Mouse (Mus musculus) forebrain, embryonic 13.5 days (tissue): ENCODE measurements around the gene Gm45234. TPM values are rescaled to one million over a fixed set of nuclear protein-coding genes. Genes with fewer than 3 reads are reported as not detected.

Experiments
- ATAC-seq: fragments of 200-750 bp; cut with Nextera tagmentation; 2 replicates; pipeline ENCODE4 v1.8.0; 2017
- H3K27ac ChIP-seq: fragments of 300-500 bp; sonication (generic); 2 replicates; pipeline ENCODE4 v1.5.1; 2015; ENCODE audit warnings: inconsistent platforms, mild to moderate bottlenecking, moderate library complexity
- H3K27me3 ChIP-seq: fragments of 300-500 bp; sonication (generic); 2 replicates; pipeline ENCODE4 v1.6.1; 2015; ENCODE audit warnings: mild to moderate bottlenecking, inconsistent platforms
- H3K36me3 ChIP-seq: fragments of 300-500 bp; sonication (generic); 2 replicates; pipeline ENCODE4 v1.6.1; 2015; ENCODE audit warnings: mild to moderate bottlenecking, inconsistent platforms; ENCODE audit not compliant: poor library complexity, severe bottlenecking
- H3K4me1 ChIP-seq: fragments of 300-500 bp; sonication (generic); 2 replicates; pipeline ENCODE4 v1.6.1; 2015; ENCODE audit warnings: inconsistent platforms
- H3K4me2 ChIP-seq: fragments of 300-500 bp; sonication (generic); 2 replicates; pipeline ENCODE4 v1.6.1; 2015; ENCODE audit warnings: inconsistent platforms, mild to moderate bottlenecking, moderate library complexity
- H3K4me3 ChIP-seq: fragments of 300-500 bp; sonication (generic); 2 replicates; pipeline ENCODE4 v1.5.1; 2015; ENCODE audit warnings: mild to moderate bottlenecking, inconsistent platforms
- H3K9ac ChIP-seq: fragments of 300-500 bp; sonication (generic); 2 replicates; pipeline ENCODE4 v1.6.1; 2015; ENCODE audit warnings: mild to moderate bottlenecking, inconsistent platforms
- H3K9me3 ChIP-seq: fragments of 300-500 bp; sonication (generic); replicated peaks from 2 replicates; pipeline ENCODE4 v1.6.1; 2016; ENCODE audit warnings: inconsistent platforms
- WGBS: fragments of 180-500 bp; shearing (Covaris S2); methylation state at CpG from one replicate; pipeline ENCODE4 v1.1.7; 2015; 5-methylcytosine and 5-hydroxymethylcytosine counted together
- polyA plus RNA-seq: library from polyadenylated mRNA; unstranded; fragments of >200 nt; fragmentation: Nextera tagmentation; extraction: Ambion mirVana; gene quantifications from 2 replicates; pipeline ENCODE4 v1.2.1, GENCODE M21; 2015

The Gm45234 gene
- polyA plus RNA-seq, 1 experiment from 2014 or later: not detected

GRCm38 (mm10) chr6:124759259-124759658 is 3.4 kb upstream of the Gm45234 start:
- Histone ChIP-seq H3K27ac (peak overlapping the region; percentile 98), H3K4me3 (no peak overlapping the region), H3K9ac (peak overlapping the region; percentile 34; the same call in 1 of the 2 replicates), H3K27me3 (no peaks in the 10 kb centered on the region), H3K36me3 (no peaks in the 10 kb centered on the region), H3K9me3 (no peaks in the 10 kb centered on the region), H3K4me2 (peak overlapping the region; percentile 77), H3K4me1 (peaks cover 39% of the 10 kb centered on the region)
- 0 out of 2 replicates have a peak, but pooled peaks have one; percentile 3 for ATAC-seq
- 2% methylated on average over 5 of the region's 5 CpGs for WGBS

GRCm38 (mm10) chr6:124758849-124759232 is 3.0 kb upstream of the Gm45234 start:
- H3K9ac ChIP-seq: peak overlapping the region; percentile 34; the same call in 1 of the 2 replicates
- no peak overlapping the region for H3K4me3 ChIP-seq
- ATAC-seq: no peak
- no peaks in the 10 kb centered on the region for H3K36me3 ChIP-seq
- peak overlapping the region; percentile 98 for H3K27ac ChIP-seq
- 43% methylated on average over 2 of the region's 2 CpGs for WGBS
- no peaks in the 10 kb centered on the region for H3K9me3 ChIP-seq
- H3K4me2 ChIP-seq: peak overlapping the region; percentile 77
- H3K4me1 ChIP-seq: peaks cover 43% of the 10 kb centered on the region
- H3K27me3 ChIP-seq: no peaks in the 10 kb centered on the region

GRCm38 (mm10) chr6:124757909-124758848 is 2.4 kb upstream of the Gm45234 start:
- WGBS: 26% methylated on average over 5 of the region's 5 CpGs
- H3K36me3 ChIP-seq: no peaks in the 10 kb centered on the region
- H3K27ac ChIP-seq: peak overlapping the region; percentile 98
- H3K4me1 ChIP-seq: peaks cover 50% of the 10 kb centered on the region
- no peaks in the 10 kb centered on the region for H3K9me3 ChIP-seq
- H3K27me3 ChIP-seq: no peaks in the 10 kb centered on the region
- peak overlapping the region; percentile 97 for H3K9ac ChIP-seq
- H3K4me2 ChIP-seq: peak overlapping the region; percentile 77
- peak overlapping the region; percentile 78 for H3K4me3 ChIP-seq
- peak; percentile 14 for ATAC-seq

GRCm38 (mm10) chr6:124757351-124757880 is 1.6 kb upstream of the Gm45234 start:
- H3K4me1 ChIP-seq: peaks cover 54% of the 10 kb centered on the region
- no peak for ATAC-seq

GRCm38 (mm10) chr6:124756652-124757350 is 980 bp upstream of the Gm45234 start:
- peak; percentile 72 for ATAC-seq
- peak overlapping the region; percentile 77 for H3K4me2 ChIP-seq
- H3K27ac ChIP-seq: peak overlapping the region; percentile 98
- peak overlapping the region; percentile 78 for H3K4me3 ChIP-seq
- peaks cover 9% of the 10 kb centered on the region; the same call in 1 of the 2 replicates for H3K36me3 ChIP-seq
- peak overlapping the region; percentile 97 for H3K9ac ChIP-seq
- H3K4me1 ChIP-seq: peaks cover 54% of the 10 kb centered on the region
- no peaks in the 10 kb centered on the region for H3K9me3 ChIP-seq
- WGBS: 0% methylated on average over 50 of the region's 54 CpGs
- no peaks in the 10 kb centered on the region for H3K27me3 ChIP-seq

More at GRCm38 (mm10) chr6:124757351-124757880, 1.6 kb upstream of the Gm45234 start:
- no peaks in the 10 kb centered on the region for H3K9me3 ChIP-seq
- H3K36me3 ChIP-seq: peaks cover 3% of the 10 kb centered on the region; the same call in 1 of the 2 replicates
- H3K9ac ChIP-seq: peak overlapping the region; percentile 97
- H3K27me3 ChIP-seq: no peaks in the 10 kb centered on the region
- H3K4me2 ChIP-seq: peak overlapping the region; percentile 77
- peak overlapping the region; percentile 78 for H3K4me3 ChIP-seq
- WGBS: 4% methylated on average over 5 of the region's 5 CpGs
- peak overlapping the region; percentile 98 for H3K27ac ChIP-seq

- ATAC-seq: no peak
- WGBS: 3% methylated on average over 3 of the region's 3 CpGs
These were observed 515 bp downstream of the Gm45234 start for GRCm38 (mm10) chr6:124755306-124755705.

GRCm38 (mm10) chr6:124753861-124754260 is 2.0 kb downstream of the Gm45234 start:
- Histone ChIP-seq H3K4me2 (no peak overlapping the region), H3K4me3 (no peak overlapping the region)

More at GRCm38 (mm10) chr6:124755306-124755705, 515 bp downstream of the Gm45234 start:
- Histone ChIP-seq H3K4me1 (peaks cover 54% of the 10 kb centered on the region), H3K4me3 (peak overlapping the region; percentile 78), H3K27me3 (no peaks in the 10 kb centered on the region), H3K9ac (peak overlapping the region; percentile 97), H3K4me2 (peak overlapping the region; percentile 77), H3K27ac (peak overlapping the region; percentile 98), H3K9me3 (no peaks in the 10 kb centered on the region), H3K36me3 (peaks cover 14% of the 10 kb centered on the region; the same call in 1 of the 2 replicates)

GRCm38 (mm10) chr6:124750405-124750804 is 5.4 kb downstream of the Gm45234 start:
- 86% methylated on average over 8 of the region's 8 CpGs for WGBS
- Histone ChIP-seq H3K4me2 (no peak overlapping the region), H3K36me3 (peaks cover 53% of the 10 kb centered on the region), H3K4me3 (no peak overlapping the region), H3K9me3 (no peaks in the 10 kb centered on the region), H3K27me3 (no peaks in the 10 kb centered on the region), H3K9ac (no peak overlapping the region), H3K4me1 (peaks cover 43% of the 10 kb centered on the region), H3K27ac (no peak overlapping the region)
- ATAC-seq: no peak

More at GRCm38 (mm10) chr6:124753861-124754260, 2.0 kb downstream of the Gm45234 start:
- Histone ChIP-seq H3K27ac (no peak overlapping the region), H3K27me3 (no peaks in the 10 kb centered on the region), H3K9ac (no peak overlapping the region), H3K36me3 (peaks cover 29% of the 10 kb centered on the region), H3K9me3 (no peaks in the 10 kb centered on the region), H3K4me1 (peaks cover 47% of the 10 kb centered on the region)
- 95% methylated on average over 2 of the region's 2 CpGs for WGBS
- no peak for ATAC-seq

GRCm38 (mm10) chr6:124746654-124747632 is 8.9 kb downstream of the Gm45234 start:
- no peaks in the 10 kb centered on the region for H3K9me3 ChIP-seq
- peak overlapping the region; percentile 54 for H3K4me3 ChIP-seq
- ATAC-seq: no peak
- WGBS: 93% methylated on average over 7 of the region's 7 CpGs
- H3K4me2 ChIP-seq: peak overlapping the region; percentile 95
- H3K36me3 ChIP-seq: peaks cover 74% of the 10 kb centered on the region
- H3K27ac ChIP-seq: no peak overlapping the region
- H3K4me1 ChIP-seq: peaks cover 28% of the 10 kb centered on the region
- H3K27me3 ChIP-seq: no peaks in the 10 kb centered on the region
- H3K9ac ChIP-seq: peak overlapping the region; percentile 84; the same call in 1 of the 2 replicates

- peak; percentile 11 for ATAC-seq
- peak overlapping the region; percentile 95 for H3K4me2 ChIP-seq
- H3K4me1 ChIP-seq: peaks cover 33% of the 10 kb centered on the region
- H3K27me3 ChIP-seq: no peaks in the 10 kb centered on the region
- peaks cover 70% of the 10 kb centered on the region for H3K36me3 ChIP-seq
- no peaks in the 10 kb centered on the region for H3K9me3 ChIP-seq
- peak overlapping the region; percentile 90 for H3K27ac ChIP-seq
- peak overlapping the region; percentile 54 for H3K4me3 ChIP-seq
- 17% methylated on average over 8 of the region's 8 CpGs for WGBS
- peak overlapping the region; percentile 84 for H3K9ac ChIP-seq
These were observed 9.6 kb downstream of the Gm45234 start for GRCm38 (mm10) chr6:124746296-124746605.
